Mouse (Mus musculus) WW6 (cell line): ENCODE measurements at regions not wholly inside any gene's neighbourhood (a gene's known extent, or its start where the extent isn't known, plus 50 kb on each side); places are given as distances from the start of the nearest gene placed in this dataset.
A peak's percentile ranks its signal among the peaks of the same experiment; 100 is the strongest.

Source experiments
- DNase-seq: peaks from one replicate; pipeline ENCODE4 v3.0.0-alpha.2; 2013; ENCODE audit warnings: low read depth, low spot score

DNA sequence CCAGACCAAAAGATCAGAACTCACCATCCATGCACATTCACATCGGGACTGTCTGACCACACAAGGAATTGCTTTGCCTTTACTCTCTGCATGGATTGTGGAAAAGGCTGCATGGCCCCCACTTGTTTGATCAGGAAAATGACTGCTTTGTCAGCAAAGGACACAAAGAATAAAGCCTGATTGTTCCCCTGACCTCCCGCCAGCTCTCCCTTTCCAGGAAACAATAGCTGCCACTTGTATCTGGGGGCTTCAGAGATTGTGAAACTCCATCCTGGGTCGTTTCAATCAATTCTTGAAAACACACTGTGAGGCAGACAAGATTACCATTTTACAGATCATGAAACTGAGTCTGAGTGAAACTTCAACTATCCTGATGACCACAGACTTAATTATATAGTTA, 70.7 kb downstream of the Zic3 start:
- DNase-seq: no peak

DNA sequence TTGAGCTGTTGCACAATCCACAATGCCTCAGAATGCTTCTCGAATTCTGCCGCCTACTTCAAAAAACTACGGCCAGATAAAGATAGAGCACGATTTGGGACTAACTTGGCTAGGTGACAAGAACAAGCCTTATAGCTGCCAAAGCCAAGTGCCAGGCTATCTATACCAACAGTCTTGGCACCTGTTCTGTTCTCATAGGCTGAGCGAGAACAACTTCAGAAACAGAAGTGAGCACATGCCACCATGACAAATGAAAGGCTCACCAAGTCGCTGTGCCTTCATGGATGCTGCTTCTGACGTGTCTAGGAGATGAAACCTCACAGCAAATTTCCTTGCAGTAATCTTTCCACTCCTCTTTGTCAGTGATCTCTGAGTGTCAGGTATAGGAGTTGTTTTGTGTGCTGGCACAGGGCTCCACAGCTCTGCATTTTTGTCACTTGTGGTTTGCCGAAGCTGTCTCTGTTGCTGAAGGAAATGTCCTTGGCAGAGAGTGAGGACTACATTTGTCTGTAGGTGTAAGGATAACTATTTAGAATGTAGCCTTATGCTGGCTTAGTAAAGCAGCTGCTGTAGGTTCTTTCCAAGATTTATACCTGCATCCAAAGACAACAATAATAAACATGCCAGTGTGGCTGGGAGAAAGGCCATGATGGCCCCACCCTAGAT, 95.4 kb downstream of the Zic3 start:
- no peak for DNase-seq

- no peak for DNase-seq
Measured at GRCm38 (mm10) chrX:58155371-58156124, 133.0 kb downstream of the Zic3 start.

- DNase-seq: peak; percentile 13
Measured at GRCm38 (mm10) chrX:58157361-58157760, 134.9 kb downstream of the Zic3 start.

GRCm38 (mm10) chrX:58166184-58166904, 143.8 kb downstream of the Zic3 start:
- no peak for DNase-seq

DNA sequence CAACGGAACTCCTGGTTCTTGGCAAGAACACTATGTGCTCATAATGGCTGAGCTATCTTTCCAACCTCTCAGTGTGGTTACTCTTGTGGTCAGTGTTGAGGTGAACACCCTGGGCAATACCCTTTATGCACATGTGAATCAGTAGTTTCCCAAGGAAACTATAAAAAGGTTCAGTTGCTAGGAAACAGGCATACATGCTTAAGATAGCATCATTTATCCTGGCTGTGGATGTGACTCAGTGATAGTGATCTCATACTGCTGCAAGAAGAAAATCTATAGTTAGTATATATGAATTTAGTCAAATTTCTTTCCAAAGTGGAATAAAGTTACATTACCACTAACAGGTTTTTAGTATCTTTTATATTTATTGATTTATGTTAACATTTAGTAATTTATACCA, 151.8 kb downstream of the Zic3 start:
- no peak for DNase-seq
